Mouse (Mus musculus): ENCODE measurements around the gene Alkbh6. TPM values are rescaled to one million over a fixed set of nuclear protein-coding genes. Genes with fewer than 3 reads are reported as not detected.
A peak's percentile ranks its signal among the peaks of the same experiment; 100 is the strongest.

Gene Alkbh6
- polyA plus RNA-seq, 1 experiment: 23.3 TPM

GRCm38 (mm10) chr7:30318142-30318541, 9.6 kb downstream of the Alkbh6 start:
- 85% methylated on average over 3 of the region's 3 CpGs for WGBS
- Histone ChIP-seq H3K4me3 (replicated peaks; ENCODE audit: control insufficient read depth, low read depth, low read length) (no peak overlapping the region), H3K27ac (ENCODE audit: control insufficient read depth, insufficient read depth, low read depth, low read length, poor library complexity) (no peak overlapping the region), H3K4me1 (ENCODE audit: control insufficient read depth, insufficient read depth, low read length) (peaks cover 3% of the 10 kb centered on the region; the same call in 1 of the 2 replicates)
- no peak for TF ChIP-seq CTCF (IDR thresholded peaks at IDR 0.05; ENCODE audit: control insufficient read depth, insufficient read depth, low read length)

DNA sequence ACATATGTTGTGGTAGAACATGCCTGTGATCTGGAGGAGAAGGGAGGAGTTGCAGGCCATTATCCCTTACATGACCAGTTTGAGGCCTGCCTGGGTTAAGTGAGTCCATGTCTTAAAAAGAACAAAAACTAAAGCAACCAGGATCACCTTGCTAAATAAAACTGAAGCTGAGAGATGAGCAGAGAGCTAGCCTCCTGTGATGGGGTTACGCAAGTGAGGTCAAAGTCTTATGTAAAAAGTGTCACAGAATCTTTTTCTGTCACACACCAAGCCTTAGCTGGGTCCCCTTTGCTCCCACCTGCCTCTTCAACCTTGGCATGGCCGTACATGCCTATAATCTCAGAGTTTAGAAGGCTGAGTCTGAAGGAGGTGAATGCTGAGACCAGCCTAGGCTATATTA, 12.4 kb downstream of the Alkbh6 start:
- H3K4me3 ChIP-seq (replicated peaks; ENCODE audit: control insufficient read depth, low read depth, low read length): no peak overlapping the region
- H3K4me1 ChIP-seq (ENCODE audit: control insufficient read depth, insufficient read depth, low read length): peaks cover 3% of the 10 kb centered on the region; the same call in 1 of the 2 replicates
- no peak overlapping the region for H3K27ac ChIP-seq (ENCODE audit: control insufficient read depth, insufficient read depth, low read depth, low read length, poor library complexity)
- TF ChIP-seq CTCF (IDR thresholded peaks at IDR 0.05; ENCODE audit: control insufficient read depth, insufficient read depth, low read length) (no peak), POLR2A (IDR thresholded peaks at IDR 0.05; ENCODE audit: borderline replicate concordance, control insufficient read depth, low read depth, low read length) (no peak)
- 79% methylated on average over 2 of the region's 2 CpGs for WGBS

DNA sequence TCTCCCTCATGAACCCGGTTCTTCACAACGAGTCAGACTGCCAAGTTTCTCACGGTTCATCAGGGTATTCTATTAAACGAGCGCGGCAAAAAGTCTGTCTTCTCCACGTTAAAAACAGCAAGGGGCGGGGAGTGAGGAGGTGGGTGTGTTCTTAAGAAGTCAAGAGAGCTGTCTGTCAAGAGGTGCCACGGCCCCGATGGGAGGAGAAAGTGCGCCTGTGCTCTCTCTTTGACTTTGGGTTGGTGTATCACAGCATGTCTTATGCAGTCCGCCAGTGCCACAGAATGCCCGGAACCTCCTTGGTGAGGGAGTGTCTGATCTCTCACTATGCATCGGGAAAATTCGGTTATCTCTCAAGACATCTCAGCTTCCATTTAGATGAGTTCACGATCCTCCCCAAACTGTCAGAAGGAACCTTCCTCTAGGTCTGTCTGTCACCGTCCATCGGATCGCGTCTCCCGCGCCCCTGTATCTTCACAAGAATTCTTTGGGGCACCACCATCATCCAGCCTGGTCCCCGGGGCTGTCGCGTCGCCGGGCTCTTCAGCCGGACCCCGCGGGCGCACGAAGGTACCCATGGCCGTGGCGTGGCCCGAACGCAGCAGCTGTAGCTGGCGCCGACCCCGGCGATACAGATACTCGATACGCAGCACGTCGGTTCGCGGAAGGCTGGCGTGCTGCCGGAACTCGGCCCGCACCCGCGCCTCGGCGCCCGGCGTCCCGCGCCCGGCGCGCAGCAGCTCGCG, 13.2 kb downstream of the Alkbh6 start, which contains the start of gene E130208F15Rik:
Gene E130208F15Rik (plus strand): TSS at position 202 of the 746 bp plus-strand sequence.
- Histone ChIP-seq H3K4me1 (ENCODE audit: control insufficient read depth, insufficient read depth, low read length) (peaks cover 3% of the 10 kb centered on the region; the same call in 1 of the 2 replicates), H3K4me3 (replicated peaks; ENCODE audit: control insufficient read depth, low read depth, low read length) (peak within 1 kb of the TSS; percentile 80), H3K27ac (ENCODE audit: control insufficient read depth, insufficient read depth, low read depth, low read length, poor library complexity) (peak within 1 kb of the TSS; percentile 84)
- TF ChIP-seq POLR2A (IDR thresholded peaks at IDR 0.05; ENCODE audit: borderline replicate concordance, control insufficient read depth, low read depth, low read length) (no peak), CTCF (IDR thresholded peaks at IDR 0.05; ENCODE audit: control insufficient read depth, insufficient read depth, low read length) (no peak)
- WGBS: under 1% methylated on average over 63 of the region's 63 CpGs

GRCm38 (mm10) chr7:30322285-30322667, 13.8 kb downstream of the Alkbh6 start:
- H3K4me3 ChIP-seq (replicated peaks; ENCODE audit: control insufficient read depth, low read depth, low read length): peak overlapping the region; percentile 80
- WGBS: under 1% methylated on average over 20 of the region's 20 CpGs

GRCm38 (mm10) chr7:30322865-30323264, 14.3 kb downstream of the Alkbh6 start:
- H3K4me3 ChIP-seq (replicated peaks; ENCODE audit: control insufficient read depth, low read depth, low read length): no peak overlapping the region
- no peak for TF ChIP-seq CTCF (IDR thresholded peaks at IDR 0.05; ENCODE audit: control insufficient read depth, insufficient read depth, low read length)
- TF ChIP-seq POLR2A (IDR thresholded peaks at IDR 0.05; ENCODE audit: borderline replicate concordance, control insufficient read depth, low read depth, low read length): no peak
- H3K4me1 ChIP-seq (ENCODE audit: control insufficient read depth, insufficient read depth, low read length): peaks cover 3% of the 10 kb centered on the region; the same call in 1 of the 2 replicates
- 2% methylated on average over 6 of the region's 6 CpGs for WGBS
- no peak overlapping the region; the same call in 1 of the 2 replicates for H3K27ac ChIP-seq (ENCODE audit: control insufficient read depth, insufficient read depth, low read depth, low read length, poor library complexity)

More at GRCm38 (mm10) chr7:30322285-30322667, 13.8 kb downstream of the Alkbh6 start:
- H3K4me1 ChIP-seq (ENCODE audit: control insufficient read depth, insufficient read depth, low read length): peaks cover 3% of the 10 kb centered on the region; the same call in 1 of the 2 replicates
- H3K27ac ChIP-seq (ENCODE audit: control insufficient read depth, insufficient read depth, low read depth, low read length, poor library complexity): peak overlapping the region; percentile 84
- peak; percentile 80; the same call in 1 of the 2 replicates for TF ChIP-seq POLR2A (IDR thresholded peaks at IDR 0.05; ENCODE audit: borderline replicate concordance, control insufficient read depth, low read depth, low read length)
- TF ChIP-seq CTCF (IDR thresholded peaks at IDR 0.05; ENCODE audit: control insufficient read depth, insufficient read depth, low read length): no peak

DNA sequence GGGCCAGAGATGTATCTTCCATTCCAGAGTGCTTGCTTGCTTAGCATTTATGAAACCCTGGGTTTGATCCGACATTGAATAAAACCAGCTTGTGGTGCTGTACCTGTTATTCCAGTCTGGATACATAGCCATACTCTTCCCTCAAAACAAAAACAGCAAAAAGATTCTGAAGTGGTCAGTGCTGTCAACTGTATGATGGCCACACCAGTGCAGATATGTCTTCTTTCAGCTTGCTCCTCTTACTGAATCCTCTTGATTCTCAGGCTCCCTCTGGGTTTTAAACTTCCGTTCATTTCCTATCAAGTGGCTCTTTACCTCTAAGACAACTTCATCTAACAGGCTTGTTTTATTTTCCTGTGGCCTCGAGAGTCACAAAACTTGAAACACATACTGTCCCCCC, 15.3 kb downstream of the Alkbh6 start, which contains the start of gene Sdhaf1:
Gene Sdhaf1 (minus strand): TSS at position 101 of the 400 bp plus-strand sequence.
- Histone ChIP-seq H3K27ac (ENCODE audit: control insufficient read depth, insufficient read depth, low read depth, low read length, poor library complexity) (no peak within 1 kb of the TSS), H3K4me3 (replicated peaks; ENCODE audit: control insufficient read depth, low read depth, low read length) (no peak within 1 kb of the TSS), H3K4me1 (ENCODE audit: control insufficient read depth, insufficient read depth, low read length) (peaks cover 3% of the 10 kb centered on the region; the same call in 1 of the 2 replicates)
- TF ChIP-seq CTCF (IDR thresholded peaks at IDR 0.05; ENCODE audit: control insufficient read depth, insufficient read depth, low read length) (no peak), POLR2A (IDR thresholded peaks at IDR 0.05; ENCODE audit: borderline replicate concordance, control insufficient read depth, low read depth, low read length) (no peak)
- 76% methylated on average over 3 of the region's 3 CpGs for WGBS

- WGBS: 90% methylated on average over 5 of the region's 5 CpGs
- TF ChIP-seq CTCF (IDR thresholded peaks at IDR 0.05; ENCODE audit: control insufficient read depth, insufficient read depth, low read length) (no peak), POLR2A (IDR thresholded peaks at IDR 0.05; ENCODE audit: borderline replicate concordance, control insufficient read depth, low read depth, low read length) (no peak)
Measured at GRCm38 (mm10) chr7:30324300-30324944, 15.9 kb downstream of the Alkbh6 start.

DNA sequence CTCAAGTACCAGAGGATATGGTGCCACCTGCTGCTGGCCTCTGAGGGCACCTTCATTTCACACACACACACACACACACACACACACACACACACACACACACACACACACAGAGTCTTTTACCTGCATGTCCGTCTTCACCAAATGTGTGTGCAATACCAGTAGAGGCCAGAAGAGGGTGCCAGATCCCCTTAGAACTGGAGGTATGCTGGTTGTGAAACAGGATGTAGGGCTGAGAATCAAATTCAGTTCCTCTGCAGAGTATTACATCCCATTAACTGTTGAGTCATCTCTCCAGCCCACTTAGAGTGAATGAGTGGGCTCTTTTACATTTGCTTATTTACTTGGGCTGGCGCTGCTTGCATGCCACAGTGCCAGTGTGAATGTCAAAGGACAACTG, 16.8 kb downstream of the Alkbh6 start:
- Histone ChIP-seq H3K4me3 (replicated peaks; ENCODE audit: control insufficient read depth, low read depth, low read length) (no peak overlapping the region), H3K27ac (ENCODE audit: control insufficient read depth, insufficient read depth, low read depth, low read length, poor library complexity) (no peak overlapping the region), H3K4me1 (ENCODE audit: control insufficient read depth, insufficient read depth, low read length) (peaks cover 3% of the 10 kb centered on the region; the same call in 1 of the 2 replicates)
- WGBS: 57% methylated on average over 2 of the region's 2 CpGs
- peak; percentile 28; the same call in 1 of the 2 replicates for TF ChIP-seq CTCF (IDR thresholded peaks at IDR 0.05; ENCODE audit: control insufficient read depth, insufficient read depth, low read length)
- TF ChIP-seq POLR2A (IDR thresholded peaks at IDR 0.05; ENCODE audit: borderline replicate concordance, control insufficient read depth, low read depth, low read length): no peak

More at GRCm38 (mm10) chr7:30324300-30324944, 15.9 kb downstream of the Alkbh6 start:
- H3K4me1 ChIP-seq (ENCODE audit: control insufficient read depth, insufficient read depth, low read length): peaks cover 3% of the 10 kb centered on the region; the same call in 1 of the 2 replicates
- no peak overlapping the region for H3K4me3 ChIP-seq (replicated peaks; ENCODE audit: control insufficient read depth, low read depth, low read length)
- no peak overlapping the region for H3K27ac ChIP-seq (ENCODE audit: control insufficient read depth, insufficient read depth, low read depth, low read length, poor library complexity)
